Mouse (Mus musculus) limb, embryonic 14.5 days (tissue): ENCODE data around the gene Snap25. TPM values are rescaled to one million over a fixed set of nuclear protein-coding genes. Genes with fewer than 3 reads are reported as not detected.
A peak's percentile ranks its signal among the peaks of the same experiment; 100 is the strongest.

ENCODE experiments used
- ATAC-seq: fragments of 200-750 bp; cut with Nextera tagmentation; 2 replicates; pipeline ENCODE4 v1.8.0; 2017; ENCODE audit warnings: low read depth, moderate number of reproducible peaks, moderate TSS enrichment; ENCODE audit not compliant: low FRiP score
- DNase-seq: peaks from one replicate; pipeline ENCODE4 v3.0.0-alpha.2; 2015; ENCODE audit warnings: low spot score
- H3K27ac ChIP-seq: fragments of 300-500 bp; sonication (generic); replicated peaks from 2 replicates; pipeline ENCODE4 v1.5.1; 2014; ENCODE audit warnings: low read depth, mild to moderate bottlenecking, low read length, moderate library complexity, mixed read lengths
- H3K27me3 ChIP-seq: fragments of 300-500 bp; sonication (generic); 2 replicates; pipeline ENCODE4 v1.6.1; 2014; ENCODE audit warnings: low read length, mixed read lengths; ENCODE audit not compliant: control insufficient read depth, insufficient read depth
- H3K36me3 ChIP-seq: fragments of 300-500 bp; sonication (generic); 2 replicates; pipeline ENCODE4 v1.6.1; 2014; ENCODE audit warnings: mild to moderate bottlenecking, low read length, moderate library complexity, mixed read lengths; ENCODE audit not compliant: control insufficient read depth, insufficient read depth
- H3K4me1 ChIP-seq: fragments of 300-500 bp; sonication (generic); 2 replicates; pipeline ENCODE4 v1.6.1; 2014; ENCODE audit warnings: antibody characterized with exemption, low read length, mixed read lengths; ENCODE audit not compliant: control insufficient read depth, insufficient read depth
- H3K4me2 ChIP-seq: fragments of 300-500 bp; sonication (generic); replicated peaks from 2 replicates; pipeline ENCODE4 v1.6.1; 2014; ENCODE audit warnings: low read depth, mild to moderate bottlenecking, low read length, moderate library complexity; ENCODE audit not compliant: severe bottlenecking
- H3K4me3 ChIP-seq: fragments of 300-500 bp; sonication (generic); replicated peaks from 2 replicates; pipeline ENCODE4 v1.5.1; 2014; ENCODE audit warnings: low read length
- H3K9ac ChIP-seq: fragments of 300-500 bp; sonication (generic); 2 replicates; pipeline ENCODE4 v1.6.1; 2014; ENCODE audit warnings: mild to moderate bottlenecking, low read depth, low read length, moderate library complexity; ENCODE audit not compliant: severe bottlenecking
- H3K9me3 ChIP-seq: fragments of 300-500 bp; sonication (generic); 2 replicates; pipeline ENCODE4 v1.6.1; 2016; ENCODE audit warnings: low read length; ENCODE audit not compliant: control insufficient read depth
- POLR2A ChIP-seq: fragments of 200-500 bp; IDR thresholded peaks from 2 replicates; pipeline ENCODE4 v1.8.0; 2012; ENCODE audit warnings: inconsistent platforms, mild to moderate bottlenecking, moderate library complexity, borderline replicate concordance; ENCODE audit not compliant: insufficient read depth, insufficient read length; ENCODE audit errors: extremely low read depth
- WGBS: fragments of 180-500 bp; shearing (Covaris S2); extraction: QIAGEN DNeasy Blood & Tissue Kit; methylation state at CpG from one replicate; pipeline ENCODE4 v1.1.7; 2014; 5-methylcytosine and 5-hydroxymethylcytosine counted together
- polyA plus RNA-seq, 2 experiments: library from polyadenylated mRNA; depleted of rRNA in 1 of 2; stranded (reverse) in 1 of 2; unstranded in 1 of 2; fragments of >200 nt; fragmentation: Nextera tagmentation in 1 of 2; extraction: Ambion mirVana in 1 of 2; gene quantifications; 2 replicates each; pipeline versions ENCODE4 v1.2.1 to v1.2.3; 2012 to 2014

The Snap25 gene
- polyA plus RNA-seq, 2 experiments = 0.22 to 1.9 TPM

GRCm38 (mm10) chr2:136691681-136692080 lies 21.6 kb upstream of the Snap25 start:
- ATAC-seq = no peak
- H3K27ac ChIP-seq = no peak overlapping the region
- no peaks in the 10 kb centered on the region for H3K27me3 ChIP-seq
- H3K4me3 ChIP-seq = no peak overlapping the region
- H3K4me2 ChIP-seq = no peak overlapping the region
- peaks cover 5% of the 10 kb centered on the region; the same call in 1 of the 2 replicates for H3K4me1 ChIP-seq
- no peak overlapping the region for H3K9ac ChIP-seq
- WGBS = 64% methylated on average over 1 of the region's 1 CpGs
- no peaks in the 10 kb centered on the region for H3K36me3 ChIP-seq
- TF ChIP-seq POLR2A = no peak
- no peaks in the 10 kb centered on the region for H3K9me3 ChIP-seq
- no peak for DNase-seq

GRCm38 (mm10) chr2:136699429-136700227 lies 13.6 kb upstream of the Snap25 start:
- WGBS = 87% methylated on average over 3 of the region's 3 CpGs
- no peak for TF ChIP-seq POLR2A
- Histone ChIP-seq H3K36me3 (no peaks in the 10 kb centered on the region), H3K4me1 (no peaks in the 10 kb centered on the region), H3K4me2 (no peak overlapping the region), H3K9ac (no peak overlapping the region), H3K9me3 (no peaks in the 10 kb centered on the region), H3K4me3 (no peak overlapping the region), H3K27ac (no peak overlapping the region), H3K27me3 (no peaks in the 10 kb centered on the region)
- no peak for ATAC-seq
- DNase-seq = no peak

GRCm38 (mm10) chr2:136703376-136703775 lies 9.9 kb upstream of the Snap25 start:
- no peaks in the 10 kb centered on the region for H3K27me3 ChIP-seq
- no peak for ATAC-seq
- no peak for TF ChIP-seq POLR2A
- no peak overlapping the region for H3K9ac ChIP-seq
- no peak for DNase-seq
- H3K36me3 ChIP-seq = no peaks in the 10 kb centered on the region
- no peaks in the 10 kb centered on the region for H3K4me1 ChIP-seq
- H3K4me2 ChIP-seq = no peak overlapping the region
- no peaks in the 10 kb centered on the region for H3K9me3 ChIP-seq
- H3K27ac ChIP-seq = no peak overlapping the region
- H3K4me3 ChIP-seq = no peak overlapping the region
- 73% methylated on average over 2 of the region's 2 CpGs for WGBS

GRCm38 (mm10) chr2:136711155-136711554 lies 2.1 kb upstream of the Snap25 start:
- Histone ChIP-seq H3K36me3 (no peaks in the 10 kb centered on the region), H3K9me3 (no peaks in the 10 kb centered on the region), H3K4me3 (no peak overlapping the region), H3K27me3 (peaks cover 17% of the 10 kb centered on the region; the same call in 1 of the 2 replicates), H3K9ac (no peak overlapping the region), H3K4me1 (peaks cover 9% of the 10 kb centered on the region; the same call in 1 of the 2 replicates), H3K27ac (no peak overlapping the region), H3K4me2 (no peak overlapping the region)
- ATAC-seq = no peak
- TF ChIP-seq POLR2A = no peak
- WGBS = 56% methylated on average over 3 of the region's 3 CpGs
- no peak for DNase-seq

- no peak overlapping the region for H3K9ac ChIP-seq
- DNase-seq (no peak), ATAC-seq (no peak)
- H3K36me3 ChIP-seq = no peaks in the 10 kb centered on the region
- H3K27ac ChIP-seq = no peak overlapping the region
- no peaks in the 10 kb centered on the region for H3K9me3 ChIP-seq
- TF ChIP-seq POLR2A = no peak
- WGBS = 4% methylated on average over 26 of the region's 28 CpGs
- 0 out of 2 replicates have a peak overlapping the region, but pooled peaks have one; percentile 4 for H3K4me3 ChIP-seq
- peaks cover 17% of the 10 kb centered on the region; the same call in 1 of the 2 replicates for H3K27me3 ChIP-seq
- peak overlapping the region; percentile 33; the same call in 1 of the 2 replicates for H3K4me2 ChIP-seq
- H3K4me1 ChIP-seq = peaks cover 9% of the 10 kb centered on the region; the same call in 1 of the 2 replicates
These were observed 1.4 kb upstream of the Snap25 start for GRCm38 (mm10) chr2:136711746-136712440.
